Mouse (Mus musculus) kidney, postnatal 14 days (tissue): Measurements from ENCODE around the gene Lpin2.

Experiments
- DNase-seq: peaks from one replicate; pipeline ENCODE4 v3.0.0; 2022; ENCODE audit warnings: mixed read lengths

The Lpin2 gene

GRCm38 (mm10) chr17:71177336-71177735 lies 5.0 kb upstream of the Lpin2 start:
- DNase-seq = no peak

DNA sequence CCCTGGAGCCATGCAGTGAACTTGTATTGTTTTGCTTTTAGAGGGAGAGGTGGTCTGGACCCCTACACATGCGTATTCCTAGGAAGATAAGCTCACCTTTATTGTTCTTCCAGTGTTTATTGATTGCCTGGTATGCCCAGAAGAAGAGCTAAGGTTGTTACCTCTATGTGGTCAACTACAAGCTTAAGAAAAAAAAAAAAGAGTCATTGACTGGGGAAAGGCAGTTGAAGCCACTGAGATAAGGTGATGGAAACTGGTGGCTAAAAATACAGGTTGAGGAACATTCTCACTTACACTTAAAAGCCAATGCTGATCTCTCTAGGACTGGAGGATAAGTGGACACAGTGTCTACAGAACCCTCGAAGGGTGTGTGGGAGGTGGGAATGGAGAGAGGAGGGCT lies 4.4 kb upstream of the Lpin2 start:
- DNase-seq = no peak

DNA sequence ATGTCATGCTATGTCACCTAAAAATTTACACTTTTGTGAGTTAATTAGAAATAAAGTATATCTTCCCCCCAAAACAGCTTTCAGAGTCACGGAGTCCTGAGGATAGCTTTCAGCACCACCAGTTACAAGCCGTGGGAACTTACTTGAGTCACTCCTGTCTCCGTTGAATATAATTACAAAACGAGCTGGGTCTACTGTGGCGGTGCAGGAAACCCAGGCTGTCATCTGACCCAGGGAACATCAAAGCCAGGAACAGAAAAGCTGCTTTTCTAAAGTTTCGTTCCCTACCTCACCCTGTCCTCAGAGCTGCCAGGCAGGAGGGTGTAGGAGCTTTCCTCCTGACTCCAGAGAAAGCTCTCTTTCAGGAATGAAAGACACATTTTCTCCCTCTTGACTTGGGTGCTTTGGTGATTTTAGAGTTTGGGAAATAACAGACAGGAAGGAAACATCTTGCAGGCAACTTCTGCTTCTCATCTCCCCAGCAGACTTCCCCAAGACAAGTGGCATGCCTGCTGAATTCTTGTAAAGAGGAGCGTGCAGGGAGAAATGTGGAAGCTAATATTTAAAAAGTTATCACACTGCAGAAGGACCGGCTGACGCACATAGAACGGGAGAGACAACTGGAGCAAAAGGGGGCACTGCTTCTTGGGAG lies 3.7 kb upstream of the Lpin2 start:
- DNase-seq = no peak

DNA sequence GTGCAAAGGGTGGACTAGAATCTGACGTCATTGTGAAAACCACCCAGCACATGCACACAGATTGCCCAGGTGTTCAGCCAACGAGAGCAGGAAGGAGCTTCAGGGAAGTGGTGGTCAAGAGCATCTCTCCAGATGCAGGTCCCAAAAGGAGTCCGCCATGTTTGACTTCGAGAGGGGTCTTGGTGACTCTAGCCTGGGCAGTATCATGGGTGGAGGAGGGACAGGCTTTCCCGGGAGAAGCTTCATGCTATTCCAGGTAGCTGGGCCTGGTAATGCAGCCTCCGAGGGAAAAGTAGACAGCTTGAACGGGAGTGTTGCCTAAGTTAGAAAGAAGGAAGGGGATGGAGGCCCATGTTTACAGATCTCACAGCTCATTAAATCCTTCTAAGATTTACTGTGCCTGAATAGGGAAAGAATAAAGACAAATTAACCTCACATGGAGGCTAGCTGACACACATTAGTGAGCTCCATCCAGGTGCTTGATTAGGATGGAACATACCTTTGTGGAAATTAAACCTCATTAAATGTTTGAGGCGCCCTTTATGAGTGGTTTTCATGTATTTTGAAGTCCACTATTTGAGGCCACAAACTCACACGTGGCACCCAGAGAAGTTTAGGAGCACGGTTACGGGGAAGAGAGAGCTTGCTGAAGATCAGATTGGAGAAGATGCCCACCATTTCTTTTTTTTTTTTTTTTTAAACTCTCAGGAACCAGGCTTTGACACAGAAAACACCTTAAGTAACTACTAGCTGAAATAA lies 2.6 kb upstream of the Lpin2 start:
- DNase-seq = no peak

- no peak for DNase-seq
Measured at GRCm38 (mm10) chr17:71180601-71181000, 1.8 kb upstream of the Lpin2 start.

GRCm38 (mm10) chr17:71182871-71183656 lies 704 bp downstream of the Lpin2 start:
- DNase-seq = peak; percentile 96

DNA sequence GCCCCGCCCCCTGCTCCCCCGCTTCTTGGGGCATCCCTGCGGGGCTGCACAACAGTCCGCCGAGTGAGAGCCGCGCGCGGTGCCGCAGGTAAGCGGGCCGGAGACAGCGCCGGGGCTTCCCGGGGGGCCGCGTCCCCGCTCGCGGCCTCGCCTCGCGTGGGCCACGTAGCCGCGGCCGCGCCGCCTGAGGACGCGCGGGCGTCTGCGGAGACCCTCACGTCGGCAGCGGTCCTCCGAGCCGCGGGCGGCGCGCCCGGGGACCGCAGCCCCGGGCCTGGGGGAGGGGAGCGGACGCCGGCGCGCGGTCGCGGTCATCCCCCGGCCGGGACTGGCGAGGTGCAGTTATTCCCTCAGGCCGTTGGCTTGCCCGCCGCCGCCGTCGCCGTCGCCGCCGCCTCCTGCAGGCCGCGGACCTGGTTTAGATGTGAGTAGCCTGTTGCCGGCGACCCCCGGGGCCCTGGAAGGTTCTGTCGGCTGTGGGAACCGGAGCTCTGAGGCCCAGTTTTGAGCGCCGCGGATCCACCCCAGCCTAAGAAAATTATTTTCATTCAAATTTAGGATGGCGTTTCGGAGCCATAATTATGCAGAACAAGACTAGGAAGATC lies 1.4 kb downstream of the Lpin2 start:
- no peak for DNase-seq

- DNase-seq = peak; percentile 60
Measured at GRCm38 (mm10) chr17:71184356-71185111, 2.2 kb downstream of the Lpin2 start.

GRCm38 (mm10) chr17:71185368-71185767 lies 3.0 kb downstream of the Lpin2 start:
- DNase-seq = no peak

GRCm38 (mm10) chr17:71190589-71190988 lies 8.2 kb downstream of the Lpin2 start:
- no peak for DNase-seq

DNA sequence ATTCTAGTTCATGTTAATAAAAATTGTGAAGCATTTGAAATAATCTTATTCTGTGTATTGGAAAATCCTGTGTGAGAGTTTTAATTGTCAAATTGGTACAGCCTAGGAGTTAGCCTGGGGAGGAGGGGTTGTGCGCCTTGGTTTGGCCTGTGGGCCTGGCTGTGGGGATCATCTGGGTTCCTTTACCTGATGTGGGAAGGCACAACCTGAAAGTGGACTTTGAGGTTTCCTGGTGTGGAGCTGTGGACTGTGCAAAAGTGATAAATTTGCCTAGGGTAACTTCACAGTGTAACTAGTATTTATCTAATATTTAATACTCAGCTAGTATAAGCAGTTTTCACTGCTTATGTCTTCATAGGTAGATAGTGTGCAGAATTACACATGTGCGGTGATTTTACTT lies 8.7 kb downstream of the Lpin2 start:
- DNase-seq = no peak

GRCm38 (mm10) chr17:71191651-71192419 lies 9.5 kb downstream of the Lpin2 start:
- DNase-seq = no peak

DNA sequence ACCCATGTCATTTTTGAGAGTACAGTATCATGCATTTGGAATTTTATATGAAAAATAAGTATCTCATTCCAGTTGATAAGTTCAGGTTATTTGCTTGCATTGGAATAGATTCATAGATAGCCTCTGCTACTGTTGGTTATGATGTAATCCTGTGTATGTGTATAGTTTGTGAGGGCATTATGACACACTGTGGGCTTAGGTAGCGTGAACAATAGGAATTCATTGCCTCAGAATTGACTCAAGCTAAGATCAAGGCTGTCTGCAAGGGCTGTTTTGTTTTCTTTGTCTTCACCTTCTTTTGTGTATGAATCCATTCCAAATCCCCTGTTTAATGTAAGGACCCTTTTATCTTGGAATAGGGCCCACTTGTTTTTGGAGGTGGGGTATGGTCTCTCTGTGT lies 10.7 kb downstream of the Lpin2 start:
- no peak for DNase-seq

DNA sequence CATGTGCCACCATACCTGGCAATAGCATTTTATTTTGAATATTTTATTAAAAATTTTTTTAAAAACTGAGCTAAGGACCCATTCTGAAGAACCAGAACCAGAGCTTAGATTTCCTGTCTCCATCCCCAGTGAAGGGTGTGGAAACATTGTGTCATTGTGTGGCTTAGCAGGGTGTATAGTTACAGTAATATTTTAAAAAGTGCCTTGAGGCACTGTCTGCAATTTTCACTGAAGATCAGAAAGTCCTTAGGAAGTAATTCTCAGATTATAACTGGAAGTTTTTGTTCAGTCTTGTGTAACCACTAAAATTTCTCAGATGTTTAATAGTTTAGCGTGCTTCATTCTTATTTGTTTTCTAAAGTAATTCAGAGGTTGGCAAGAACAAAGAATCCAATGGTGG lies 11.1 kb downstream of the Lpin2 start:
- no peak for DNase-seq

- no peak for DNase-seq
Measured at GRCm38 (mm10) chr17:71194906-71195632, 12.7 kb downstream of the Lpin2 start.

GRCm38 (mm10) chr17:71195633-71196391 lies 13.5 kb downstream of the Lpin2 start:
- peak; percentile 66 for DNase-seq

DNA sequence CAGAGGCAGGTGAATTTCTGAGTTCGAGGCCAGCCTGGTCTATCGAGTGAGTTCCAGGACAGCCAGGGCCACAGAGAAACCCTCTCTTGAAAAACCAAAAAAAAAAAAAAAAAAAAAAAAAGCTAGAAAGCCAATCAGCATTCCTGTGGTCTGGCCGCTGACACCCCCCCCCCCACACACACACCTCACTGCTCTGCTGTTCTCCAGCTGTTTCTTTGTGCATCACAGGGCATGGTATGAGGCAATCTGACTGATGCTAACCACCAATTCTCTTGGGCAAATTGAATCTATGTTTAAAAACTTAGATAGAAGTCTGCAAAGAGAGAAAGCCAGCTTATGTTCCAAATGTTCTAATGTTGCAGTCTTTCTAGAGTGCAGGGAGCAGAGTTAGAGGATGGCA lies 14.1 kb downstream of the Lpin2 start:
- no peak for DNase-seq

DNA sequence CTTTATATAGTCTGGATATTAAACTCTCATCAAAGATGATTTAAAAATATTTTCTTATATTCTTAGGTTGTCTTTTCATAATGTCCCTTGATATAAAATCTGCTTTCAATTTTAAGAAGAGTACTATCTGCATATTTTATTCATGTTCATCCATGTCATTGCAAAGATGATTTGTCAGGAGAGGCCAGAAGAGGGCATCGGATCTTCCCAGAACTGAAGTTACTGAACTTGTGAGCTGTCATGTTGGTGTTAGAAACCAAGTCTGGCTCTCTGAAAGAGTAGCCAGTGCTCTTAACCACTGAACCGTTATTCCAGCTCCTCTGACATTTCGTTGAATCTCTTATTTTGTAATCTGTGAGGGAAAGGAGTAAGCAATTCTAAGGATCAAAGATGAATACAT lies 17.0 kb downstream of the Lpin2 start:
- no peak for DNase-seq

- DNase-seq = peak; percentile 68
Measured at GRCm38 (mm10) chr17:71202136-71202535, 19.8 kb downstream of the Lpin2 start.
